Mouse (Mus musculus) intestine, embryonic 15.5 days (tissue): ENCODE measurements at regions not wholly inside any gene's neighbourhood (a gene's known extent, or its start where the extent isn't known, plus 50 kb on each side); places are given as distances from the start of the nearest gene placed in this dataset.

Source experiments
- ATAC-seq: fragments of 200-750 bp; cut with Nextera tagmentation; 2 replicates; pipeline ENCODE4 v1.8.0; 2017; ENCODE audit warnings: moderate TSS enrichment, moderate library complexity
- H3K27ac ChIP-seq: fragments of 300-500 bp; sonication (generic); 2 replicates; pipeline ENCODE4 v1.5.1; 2015; ENCODE audit warnings: mild to moderate bottlenecking, inconsistent platforms
- H3K27me3 ChIP-seq: fragments of 300-500 bp; sonication (generic); replicated peaks from 2 replicates; pipeline ENCODE4 v1.6.1; 2015; ENCODE audit warnings: inconsistent platforms
- H3K36me3 ChIP-seq: fragments of 300-500 bp; sonication (generic); 2 replicates; pipeline ENCODE4 v1.6.1; 2015; ENCODE audit warnings: inconsistent platforms
- H3K4me1 ChIP-seq: fragments of 300-500 bp; sonication (generic); replicated peaks from 2 replicates; pipeline ENCODE4 v1.6.1; 2015; ENCODE audit warnings: inconsistent platforms
- H3K4me2 ChIP-seq: fragments of 300-500 bp; sonication (generic); replicated peaks from 2 replicates; pipeline ENCODE4 v1.6.1; 2015; ENCODE audit warnings: mild to moderate bottlenecking, inconsistent platforms
- H3K4me3 ChIP-seq: fragments of 300-500 bp; sonication (generic); replicated peaks from 2 replicates; pipeline ENCODE4 v1.5.1; 2015; ENCODE audit warnings: inconsistent platforms
- H3K9ac ChIP-seq: fragments of 300-500 bp; sonication (generic); 2 replicates; pipeline ENCODE4 v1.6.1; 2015; ENCODE audit warnings: inconsistent platforms
- H3K9me3 ChIP-seq: fragments of 300-500 bp; sonication (generic); 2 replicates; pipeline ENCODE4 v1.6.1; 2016; ENCODE audit warnings: inconsistent platforms
- WGBS: fragments of 180-500 bp; shearing (Covaris S2); methylation state at CpG from one replicate; pipeline ENCODE4 v1.1.7; 2015; 5-methylcytosine and 5-hydroxymethylcytosine counted together

GRCm38 (mm10) chr1:77258730-77259310 lies 256.1 kb downstream of the Epha4 start:
- no peak overlapping the region for H3K27ac ChIP-seq

GRCm38 (mm10) chr1:77259789-77260188 lies 255.1 kb downstream of the Epha4 start:
- H3K36me3 ChIP-seq: no peaks in the 10 kb centered on the region
- no peak overlapping the region for H3K27ac ChIP-seq
- H3K27me3 ChIP-seq: no peaks in the 10 kb centered on the region
- no peak overlapping the region for H3K9ac ChIP-seq
- no peak overlapping the region for H3K4me2 ChIP-seq
- no peak overlapping the region for H3K4me3 ChIP-seq
- no peaks in the 10 kb centered on the region for H3K9me3 ChIP-seq
- no peaks in the 10 kb centered on the region for H3K4me1 ChIP-seq
- 54% methylated on average over 11 of the region's 11 CpGs for WGBS
- no peak for ATAC-seq

More at GRCm38 (mm10) chr1:77258730-77259310, 256.1 kb downstream of the Epha4 start:
- Histone ChIP-seq H3K36me3 (no peaks in the 10 kb centered on the region), H3K9me3 (no peaks in the 10 kb centered on the region), H3K27me3 (no peaks in the 10 kb centered on the region), H3K4me3 (no peak overlapping the region), H3K4me2 (no peak overlapping the region), H3K4me1 (no peaks in the 10 kb centered on the region), H3K9ac (no peak overlapping the region)
- WGBS: 46% methylated on average over 7 of the region's 7 CpGs
- ATAC-seq: peak; percentile 75

GRCm38 (mm10) chr1:77261678-77262077 lies 253.2 kb downstream of the Epha4 start:
- Histone ChIP-seq H3K9ac (no peak overlapping the region), H3K27me3 (no peaks in the 10 kb centered on the region), H3K36me3 (no peaks in the 10 kb centered on the region), H3K4me1 (no peaks in the 10 kb centered on the region), H3K27ac (no peak overlapping the region), H3K4me3 (no peak overlapping the region), H3K4me2 (no peak overlapping the region), H3K9me3 (no peaks in the 10 kb centered on the region)
- ATAC-seq: no peak
- 92% methylated on average over 4 of the region's 4 CpGs for WGBS

- no peak overlapping the region for H3K27ac ChIP-seq
- no peaks in the 10 kb centered on the region for H3K9me3 ChIP-seq
- no peak overlapping the region for H3K9ac ChIP-seq
- H3K4me1 ChIP-seq: no peaks in the 10 kb centered on the region; the same call in 1 of the 2 replicates
- 71% methylated on average over 8 of the region's 8 CpGs for WGBS
- no peaks in the 10 kb centered on the region for H3K36me3 ChIP-seq
- H3K4me2 ChIP-seq: no peak overlapping the region
- ATAC-seq: no peak
- no peak overlapping the region for H3K4me3 ChIP-seq
- H3K27me3 ChIP-seq: no peaks in the 10 kb centered on the region
These were observed 249.2 kb downstream of the Epha4 start for GRCm38 (mm10) chr1:77265677-77266076.

GRCm38 (mm10) chr1:77267311-77268003 lies 247.4 kb downstream of the Epha4 start:
- ATAC-seq: peak; percentile 93
- Histone ChIP-seq H3K36me3 (no peaks in the 10 kb centered on the region), H3K4me2 (no peak overlapping the region), H3K4me3 (no peak overlapping the region), H3K27me3 (no peaks in the 10 kb centered on the region), H3K4me1 (no peaks in the 10 kb centered on the region; the same call in 1 of the 2 replicates), H3K9me3 (no peaks in the 10 kb centered on the region), H3K27ac (no peak overlapping the region), H3K9ac (no peak overlapping the region)
- 67% methylated on average over 4 of the region's 4 CpGs for WGBS

- no peak for ATAC-seq
- no peaks in the 10 kb centered on the region for H3K27me3 ChIP-seq
- H3K4me3 ChIP-seq: no peak overlapping the region
- H3K4me2 ChIP-seq: no peak overlapping the region
- H3K9ac ChIP-seq: no peak overlapping the region
- H3K9me3 ChIP-seq: no peaks in the 10 kb centered on the region
- H3K4me1 ChIP-seq: 0 out of 2 replicates have a peak, but pooled peaks cover 3% of the 10 kb centered on the region
- WGBS: 89% methylated on average over 9 of the region's 9 CpGs
- no peaks in the 10 kb centered on the region for H3K36me3 ChIP-seq
- no peak overlapping the region for H3K27ac ChIP-seq
These were observed 239.6 kb downstream of the Epha4 start for GRCm38 (mm10) chr1:77275297-77275696.

GRCm38 (mm10) chr1:77279566-77279965 lies 235.3 kb downstream of the Epha4 start:
- WGBS: 52% methylated on average over 7 of the region's 7 CpGs

GRCm38 (mm10) chr1:77280373-77281038 lies 234.4 kb downstream of the Epha4 start:
- Histone ChIP-seq H3K27ac (no peak overlapping the region), H3K4me2 (no peak overlapping the region), H3K4me3 (no peak overlapping the region), H3K36me3 (no peaks in the 10 kb centered on the region), H3K9me3 (no peaks in the 10 kb centered on the region), H3K9ac (no peak overlapping the region), H3K4me1 (0 out of 2 replicates have a peak, but pooled peaks cover 3% of the 10 kb centered on the region), H3K27me3 (no peaks in the 10 kb centered on the region)
- no peak for ATAC-seq
- WGBS: 85% methylated on average over 11 of the region's 11 CpGs

More at GRCm38 (mm10) chr1:77279566-77279965, 235.3 kb downstream of the Epha4 start:
- no peak overlapping the region for H3K4me3 ChIP-seq
- no peak overlapping the region for H3K4me2 ChIP-seq
- no peaks in the 10 kb centered on the region for H3K9me3 ChIP-seq
- ATAC-seq: peak; percentile 80
- H3K27ac ChIP-seq: no peak overlapping the region
- H3K36me3 ChIP-seq: no peaks in the 10 kb centered on the region
- no peak overlapping the region for H3K9ac ChIP-seq
- no peaks in the 10 kb centered on the region for H3K27me3 ChIP-seq
- H3K4me1 ChIP-seq: 0 out of 2 replicates have a peak, but pooled peaks cover 3% of the 10 kb centered on the region

GRCm38 (mm10) chr1:77281741-77282140 lies 233.1 kb downstream of the Epha4 start:
- H3K4me2 ChIP-seq: no peak overlapping the region
- 91% methylated on average over 4 of the region's 4 CpGs for WGBS
- 0 out of 2 replicates have a peak, but pooled peaks have one; percentile 28 for ATAC-seq
- no peak overlapping the region for H3K27ac ChIP-seq
- no peaks in the 10 kb centered on the region for H3K36me3 ChIP-seq
- no peak overlapping the region for H3K9ac ChIP-seq
- no peaks in the 10 kb centered on the region for H3K27me3 ChIP-seq
- H3K9me3 ChIP-seq: no peaks in the 10 kb centered on the region
- H3K4me3 ChIP-seq: no peak overlapping the region
- H3K4me1 ChIP-seq: 0 out of 2 replicates have a peak, but pooled peaks cover 3% of the 10 kb centered on the region

- ATAC-seq: peak; percentile 84; the same call in 1 of the 2 replicates
- H3K27me3 ChIP-seq: no peaks in the 10 kb centered on the region
- H3K4me3 ChIP-seq: no peak overlapping the region
- no peak overlapping the region for H3K4me2 ChIP-seq
- no peak overlapping the region for H3K27ac ChIP-seq
- H3K9ac ChIP-seq: no peak overlapping the region
- H3K4me1 ChIP-seq: no peaks in the 10 kb centered on the region
- H3K9me3 ChIP-seq: no peaks in the 10 kb centered on the region
- 66% methylated on average over 4 of the region's 4 CpGs for WGBS
- H3K36me3 ChIP-seq: no peaks in the 10 kb centered on the region
These were observed 216.2 kb downstream of the Epha4 start for GRCm38 (mm10) chr1:77298713-77299132.

- WGBS: 32% methylated on average over 2 of the region's 2 CpGs
- no peaks in the 10 kb centered on the region for H3K9me3 ChIP-seq
- H3K4me1 ChIP-seq: no peaks in the 10 kb centered on the region
- H3K36me3 ChIP-seq: no peaks in the 10 kb centered on the region
- H3K27ac ChIP-seq: no peak overlapping the region
- no peak for ATAC-seq
- H3K9ac ChIP-seq: no peak overlapping the region
- H3K4me3 ChIP-seq: no peak overlapping the region
- no peaks in the 10 kb centered on the region for H3K27me3 ChIP-seq
- no peak overlapping the region for H3K4me2 ChIP-seq
These were observed 214.1 kb downstream of the Epha4 start for GRCm38 (mm10) chr1:77300806-77301205.

- no peak for ATAC-seq
- WGBS: 84% methylated on average over 2 of the region's 2 CpGs
- Histone ChIP-seq H3K36me3 (no peaks in the 10 kb centered on the region), H3K4me2 (no peak overlapping the region), H3K27ac (no peak overlapping the region), H3K9me3 (no peaks in the 10 kb centered on the region), H3K27me3 (no peaks in the 10 kb centered on the region), H3K4me3 (no peak overlapping the region), H3K9ac (no peak overlapping the region), H3K4me1 (no peaks in the 10 kb centered on the region)
These were observed 210.1 kb downstream of the Epha4 start for GRCm38 (mm10) chr1:77304770-77305169.
